Mouse (Mus musculus) liver, embryonic 14.5 days (tissue): Measurements from ENCODE around the gene Noxa1. TPM values are rescaled to one million over a fixed set of nuclear protein-coding genes. Genes with fewer than 3 reads are reported as not detected.

Source experiments
- ATAC-seq: fragments of 200-750 bp; cut with Nextera tagmentation; 2 replicates; pipeline ENCODE4 v1.8.0; 2017; ENCODE audit warnings: moderate number of reproducible peaks, mild to moderate bottlenecking, moderate library complexity; ENCODE audit not compliant: insufficient read depth
- DNase-seq, 3 experiments: peaks; one replicate each; pipeline ENCODE4 v3.0.0-alpha.2; 2012 to 2013; ENCODE audit warnings: low read depth in 3 of 3, low spot score in 3 of 3
- H3K27ac ChIP-seq: fragments of 300-500 bp; sonication (generic); 2 replicates; pipeline ENCODE4 v1.5.1; 2014; ENCODE audit warnings: moderate library complexity, mild to moderate bottlenecking, control low read depth, inconsistent platforms
- H3K27me3 ChIP-seq: fragments of 300-500 bp; sonication (generic); 2 replicates; pipeline ENCODE4 v1.6.1; 2014; ENCODE audit warnings: mild to moderate bottlenecking, low read length, moderate library complexity; ENCODE audit not compliant: control insufficient read depth, insufficient read depth
- H3K36me3 ChIP-seq: fragments of 300-500 bp; sonication (generic); replicated peaks from 2 replicates; pipeline ENCODE4 v1.6.1; 2014; ENCODE audit warnings: low read depth; ENCODE audit not compliant: control insufficient read depth, insufficient read depth
- H3K4me1 ChIP-seq, 2 experiments: fragments of 200-500 bp in 1 of 2; fragments of 300-500 bp in 1 of 2; sonication (generic) in 1 of 2; replicated peaks; 2 replicates each; pipeline ENCODE4 v1.6.1; 2012 to 2014; ENCODE audit warnings: antibody characterized with exemption in 1 of 2, inconsistent platforms in 1 of 2, low read length in 1 of 2; ENCODE audit not compliant: control insufficient read depth in 2 of 2, insufficient read depth in 2 of 2
- H3K4me2 ChIP-seq: fragments of 300-500 bp; sonication (generic); 2 replicates; pipeline ENCODE4 v1.6.1; 2014; ENCODE audit warnings: low read depth, mild to moderate bottlenecking, control low read depth, moderate library complexity
- H3K4me3 ChIP-seq, 2 experiments: fragments of 200-500 bp in 1 of 2; fragments of 300-500 bp in 1 of 2; sonication (generic) in 1 of 2; 2 replicates each; pipeline ENCODE4 v1.5.1; 2012 to 2014; ENCODE audit warnings: low read depth in 2 of 2, low read length in 2 of 2, mild to moderate bottlenecking in 2 of 2, control low read depth in 1 of 2, inconsistent platforms in 1 of 2, moderate library complexity in 1 of 2; ENCODE audit not compliant: insufficient read depth in 1 of 2
- H3K9ac ChIP-seq: fragments of 300-500 bp; sonication (generic); replicated peaks from 2 replicates; pipeline ENCODE4 v1.6.1; 2014; ENCODE audit warnings: mild to moderate bottlenecking, control low read depth, moderate library complexity
- H3K9me3 ChIP-seq: fragments of 300-500 bp; sonication (generic); 2 replicates; pipeline ENCODE4 v1.6.1; 2016; ENCODE audit warnings: low read length, mixed read lengths; ENCODE audit not compliant: control insufficient read depth
- CTCF ChIP-seq: IDR thresholded peaks from 2 replicates; pipeline ENCODE4 v1.5.1; 2016; ENCODE audit warnings: antibody characterized with exemption, low read depth, control low read depth
- EP300 ChIP-seq: IDR thresholded peaks from 2 replicates; pipeline ENCODE4 v1.6.1; 2016; ENCODE audit warnings: antibody characterized with exemption, low read depth
- WGBS: fragments of 180-500 bp; shearing (Covaris S2); extraction: QIAGEN DNeasy Blood & Tissue Kit; methylation state at CpG from one replicate; pipeline ENCODE4 v1.1.7; 2014; ENCODE audit not compliant: insufficient replicate concordance; 5-methylcytosine and 5-hydroxymethylcytosine counted together
- polyA plus RNA-seq, 2 experiments: library from polyadenylated mRNA; depleted of rRNA in 1 of 2; stranded (reverse) in 1 of 2; unstranded in 1 of 2; fragments of >200 nt; fragmentation: Nextera tagmentation in 1 of 2; extraction: Ambion mirVana in 1 of 2; gene quantifications; 2 replicates each; pipeline versions ENCODE4 v1.2.1 to v1.2.3; 2012 to 2014

The Noxa1 gene
- polyA plus RNA-seq, 2 experiments = 1.1 to 1.8 TPM

GRCm38 (mm10) chr2:25123527-25123926, 28.6 kb upstream of the Noxa1 start:
- Histone ChIP-seq H3K4me3 (no peak overlapping the region), H3K4me2 (no peak overlapping the region), H3K4me1 (peaks cover 4 to 14% of the 10 kb centered on the region in 2 experiments; a peak in 3 of 4 replicates), H3K27me3 (no peaks in the 10 kb centered on the region), H3K36me3 (no peaks in the 10 kb centered on the region), H3K9ac (no peak overlapping the region), H3K27ac (no peak overlapping the region), H3K9me3 (no peaks in the 10 kb centered on the region)
- no peak for DNase-seq
- no peak for TF ChIP-seq CTCF
- no peak for TF ChIP-seq EP300
- WGBS = 26% methylated on average over 5 of the region's 5 CpGs
- ATAC-seq = peak; percentile 32; the same call in 1 of the 2 replicates

- Histone ChIP-seq H3K27ac (no peak overlapping the region), H3K4me2 (no peak overlapping the region), H3K4me1 (peaks cover 4 to 14% of the 10 kb centered on the region in 2 experiments; a peak in 3 of 4 replicates), H3K27me3 (no peaks in the 10 kb centered on the region), H3K9ac (no peak overlapping the region), H3K36me3 (no peaks in the 10 kb centered on the region), H3K9me3 (no peaks in the 10 kb centered on the region), H3K4me3 (no peak overlapping the region)
- WGBS = 45% methylated on average over 2 of the region's 2 CpGs
- TF ChIP-seq CTCF (no peak), EP300 (no peak)
- no peak for ATAC-seq
- DNase-seq = no peak
Observed at GRCm38 (mm10) chr2:25122666-25123065, 27.7 kb upstream of the Noxa1 start.

- no peak for ATAC-seq
- DNase-seq = no peak
- 33% methylated on average over 7 of the region's 7 CpGs for WGBS
- Histone ChIP-seq H3K9ac (no peak overlapping the region), H3K9me3 (no peaks in the 10 kb centered on the region), H3K36me3 (no peaks in the 10 kb centered on the region), H3K27me3 (no peaks in the 10 kb centered on the region), H3K4me1 (peaks cover 4 to 19% of the 10 kb centered on the region in 2 experiments; a peak in 3 of 4 replicates), H3K4me2 (no peak overlapping the region), H3K27ac (no peak overlapping the region), H3K4me3 (no peak overlapping the region)
- TF ChIP-seq CTCF (no peak), EP300 (no peak)
Observed at GRCm38 (mm10) chr2:25120963-25121362, 26.0 kb upstream of the Noxa1 start.

- DNase-seq (peak; percentile 45 to 56 (median 49)), ATAC-seq (peak; percentile 82)
- peak overlapping the region; percentile 32 for H3K4me2 ChIP-seq
- 4% methylated on average over 2 of the region's 2 CpGs for WGBS
- peak overlapping the region; percentile 18 for H3K9ac ChIP-seq
- TF ChIP-seq CTCF = no peak
- peak; percentile 86 for TF ChIP-seq EP300
- H3K27me3 ChIP-seq = no peaks in the 10 kb centered on the region
- no peak overlapping the region for H3K4me3 ChIP-seq
- H3K27ac ChIP-seq = peak overlapping the region; percentile 71
- peaks cover 17 to 33% of the 10 kb centered on the region in 2 experiments for H3K4me1 ChIP-seq
- no peaks in the 10 kb centered on the region for H3K9me3 ChIP-seq
- no peaks in the 10 kb centered on the region for H3K36me3 ChIP-seq
Observed at GRCm38 (mm10) chr2:25115442-25115841, 20.5 kb upstream of the Noxa1 start.

GRCm38 (mm10) chr2:25114308-25114707, 19.4 kb upstream of the Noxa1 start:
- no peak for TF ChIP-seq CTCF
- TF ChIP-seq EP300 = no peak
- Histone ChIP-seq H3K9me3 (no peaks in the 10 kb centered on the region), H3K4me3 (no peak overlapping the region), H3K9ac (no peak overlapping the region), H3K4me1 (peaks cover 19 to 40% of the 10 kb centered on the region in 2 experiments), H3K27ac (no peak overlapping the region), H3K36me3 (no peaks in the 10 kb centered on the region), H3K27me3 (no peaks in the 10 kb centered on the region), H3K4me2 (no peak overlapping the region)
- ATAC-seq (no peak), DNase-seq (no peak)
- WGBS = 42% methylated on average over 2 of the region's 2 CpGs
